Mouse (Mus musculus) testis, adult 2 months (tissue): ENCODE measurements around the gene Mb.

Source experiments
- CTCF ChIP-seq: fragments of 200-500 bp; IDR thresholded peaks from 2 replicates; pipeline ENCODE4 v1.5.1; 2012; ENCODE audit warnings: low read depth, mild to moderate bottlenecking, inconsistent platforms, low read length, moderate library complexity; ENCODE audit not compliant: control insufficient read depth, insufficient read depth, insufficient replicate concordance
- POLR2A ChIP-seq: fragments of 200-500 bp; IDR thresholded peaks from 2 replicates; pipeline ENCODE4 v1.6.1; 2012; ENCODE audit warnings: low read depth, mild to moderate bottlenecking, inconsistent platforms, low read length, moderate library complexity; ENCODE audit not compliant: control insufficient read depth

DNA sequence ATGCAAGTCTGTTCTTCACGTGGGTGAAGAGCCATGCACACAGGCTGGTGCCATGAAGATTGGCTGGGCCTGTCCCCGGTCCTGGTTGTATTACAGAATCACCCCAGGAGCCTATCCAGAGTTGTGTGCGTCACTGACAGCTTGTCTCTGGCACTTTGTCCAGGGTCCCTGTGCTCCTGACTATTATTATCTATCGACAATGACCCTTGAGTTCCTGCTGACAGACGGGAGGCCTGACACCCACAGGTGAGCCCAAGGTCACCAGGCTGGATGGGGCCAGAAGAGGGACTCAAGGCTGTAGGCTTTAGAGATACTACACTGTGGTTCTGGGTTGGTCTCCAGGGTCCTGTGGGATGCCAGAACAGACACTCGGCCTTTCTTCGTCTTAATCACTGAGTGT lies 30.9 kb downstream of the Mb start:
- TF ChIP-seq CTCF (no peak), POLR2A (no peak)
